Mouse (Mus musculus) embryonic fibroblast, embryonic 13.5 days (primary cell): ENCODE measurements around the gene Tmigd3. TPM values are rescaled to one million over a fixed set of nuclear protein-coding genes. Genes with fewer than 3 reads are reported as not detected.

ENCODE experiments used
- H3K27ac ChIP-seq: 2 replicates; pipeline ENCODE4 v1.5.1; 2012; ENCODE audit warnings: low read length, control low read depth, inconsistent platforms; ENCODE audit not compliant: insufficient read depth
- H3K4me1 ChIP-seq: 2 replicates; pipeline ENCODE4 v1.6.1; 2011; ENCODE audit warnings: low read length; ENCODE audit not compliant: control insufficient read depth, insufficient read depth
- H3K4me3 ChIP-seq: 2 replicates; pipeline ENCODE4 v1.5.1; 2011; ENCODE audit warnings: mild to moderate bottlenecking, control low read depth, low read length; ENCODE audit not compliant: insufficient read depth
- CTCF ChIP-seq: IDR thresholded peaks from 2 replicates; pipeline ENCODE4 v1.5.1; 2011; ENCODE audit warnings: mild to moderate bottlenecking, control low read depth, low read length, moderate library complexity, borderline replicate concordance; ENCODE audit not compliant: insufficient read depth
- POLR2A ChIP-seq: IDR thresholded peaks from 2 replicates; pipeline ENCODE4 v1.6.1; 2011; ENCODE audit warnings: low read depth, mild to moderate bottlenecking, control low read depth, low read length, moderate library complexity
- polyA plus RNA-seq: library from polyadenylated mRNA; stranded (reverse); fragments of >200 nt; gene quantifications from 2 replicates; pipeline ENCODE4 v1.2.4, GENCODE M21; 2011; ENCODE audit warnings: low read depth; ENCODE audit not compliant: missing spikeins, insufficient read length

Gene Tmigd3
- polyA plus RNA-seq: not detected in 2 replicates

GRCm38 (mm10) chr3:105870558-105870957, at the start of gene Tmigd3, which contains the start of gene Adora3:
Tmigd3 (plus strand) TSS chr3:105870903.
Adora3 (plus strand) TSS chr3:105870858.
- Histone ChIP-seq H3K4me1 (peaks cover 3% of the 10 kb centered on the region; the same call in 1 of the 2 replicates), H3K27ac (no peak within 1 kb of the TSS), H3K4me3 (no peak within 1 kb of the TSS)
- no peak for TF ChIP-seq CTCF
- TF ChIP-seq POLR2A: no peak

DNA sequence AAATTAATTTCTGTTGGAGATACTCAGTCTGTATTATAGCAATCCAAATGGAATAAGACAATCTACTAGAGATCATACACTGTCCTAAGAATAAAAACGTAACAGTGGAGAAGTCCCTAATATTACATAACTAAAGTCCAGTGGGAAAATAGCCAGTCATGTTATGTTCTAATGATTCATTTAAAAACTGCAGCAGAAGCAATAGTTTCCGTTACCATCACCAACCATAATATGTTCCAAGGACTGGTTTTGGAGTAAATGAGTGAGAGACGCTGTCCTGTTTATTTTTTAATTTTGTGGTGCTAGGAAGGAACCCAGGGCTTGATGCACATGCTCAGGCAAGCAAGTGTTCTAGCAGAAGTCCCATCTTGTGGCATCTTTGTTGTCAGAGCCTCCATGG, 49.2 kb upstream of the Tmigd3 start:
- Histone ChIP-seq H3K4me1 (peaks cover 8% of the 10 kb centered on the region; the same call in 1 of the 2 replicates), H3K27ac (no peak overlapping the region), H3K4me3 (no peak overlapping the region)
- no peak for TF ChIP-seq POLR2A
- no peak for TF ChIP-seq CTCF

DNA sequence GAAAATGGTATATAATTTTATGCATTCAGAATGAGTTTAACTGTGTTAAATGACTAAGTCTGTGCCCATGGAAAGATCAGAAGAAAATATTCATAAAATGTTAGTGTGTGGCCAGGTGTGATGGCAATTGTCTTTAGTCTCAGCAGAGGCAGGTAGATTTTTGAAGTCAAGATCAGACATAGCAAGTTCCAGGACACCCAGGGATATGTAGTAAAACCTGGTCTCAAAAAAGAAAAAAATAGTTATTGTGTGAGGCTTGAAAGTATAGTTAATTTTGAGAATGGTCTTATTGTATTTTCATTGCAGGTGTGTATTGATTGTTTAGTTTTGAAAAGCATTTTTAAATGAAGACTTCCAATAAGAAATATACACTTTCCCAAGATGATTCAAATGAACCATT, 47.1 kb upstream of the Tmigd3 start:
- H3K27ac ChIP-seq: no peak overlapping the region
- TF ChIP-seq CTCF (no peak), POLR2A (no peak)
- H3K4me3 ChIP-seq: no peak overlapping the region
- peaks cover 8% of the 10 kb centered on the region; the same call in 1 of the 2 replicates for H3K4me1 ChIP-seq

GRCm38 (mm10) chr3:105824103-105824502, 46.6 kb upstream of the Tmigd3 start:
- no peak overlapping the region for H3K4me3 ChIP-seq
- no peak overlapping the region for H3K27ac ChIP-seq
- TF ChIP-seq POLR2A: no peak
- TF ChIP-seq CTCF: no peak
- H3K4me1 ChIP-seq: peaks cover 8% of the 10 kb centered on the region; the same call in 1 of the 2 replicates

- H3K4me1 ChIP-seq: peaks cover 8% of the 10 kb centered on the region; the same call in 1 of the 2 replicates
- TF ChIP-seq POLR2A (no peak), CTCF (no peak)
- H3K27ac ChIP-seq: peak overlapping the region; percentile 43; the same call in 1 of the 2 replicates
- H3K4me3 ChIP-seq: no peak overlapping the region
These were observed 46.0 kb upstream of the Tmigd3 start for GRCm38 (mm10) chr3:105824704-105825103.

DNA sequence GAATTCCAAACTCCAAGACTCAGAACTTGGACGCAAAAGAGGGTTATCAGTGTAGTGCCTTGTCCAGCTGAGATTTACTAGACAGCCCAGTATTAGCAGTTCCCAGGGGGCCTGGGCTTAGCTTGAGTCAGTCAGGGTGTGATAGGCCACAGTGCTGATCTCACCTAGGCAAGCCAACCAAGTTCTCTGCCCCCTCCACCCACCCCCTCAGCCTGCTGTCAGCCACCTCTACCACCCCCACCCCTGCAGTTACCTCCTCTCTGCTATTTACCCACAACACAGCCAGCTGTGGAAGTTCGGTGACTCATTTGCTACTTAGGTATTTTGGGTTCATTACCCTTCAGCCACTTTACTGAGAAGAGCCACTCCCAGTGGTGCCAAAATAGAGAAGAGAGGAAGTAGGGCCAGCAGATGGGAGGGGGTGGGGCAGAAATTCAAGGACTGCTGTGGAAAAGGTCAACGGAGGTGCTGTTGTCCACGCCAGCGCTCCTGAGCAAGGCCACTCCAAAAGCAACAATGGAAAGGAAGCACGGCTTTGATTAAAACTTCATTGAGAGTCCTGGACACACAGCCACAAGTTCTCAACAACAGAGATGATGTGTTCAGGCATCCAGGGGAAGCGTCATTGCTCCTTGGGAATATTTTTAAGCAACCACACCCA, 45.1 kb upstream of the Tmigd3 start:
- Histone ChIP-seq H3K4me1 (peaks cover 8% of the 10 kb centered on the region; the same call in 1 of the 2 replicates), H3K4me3 (no peak overlapping the region)

GRCm38 (mm10) chr3:105831584-105831983, 39.1 kb upstream of the Tmigd3 start:
- H3K4me3 ChIP-seq: no peak overlapping the region
- TF ChIP-seq CTCF (no peak), POLR2A (no peak)
- H3K4me1 ChIP-seq: no peaks in the 10 kb centered on the region

More for the DNA sequence above, 45.1 kb upstream of the Tmigd3 start:
- H3K27ac ChIP-seq: no peak overlapping the region
- TF ChIP-seq CTCF (no peak), POLR2A (no peak)

DNA sequence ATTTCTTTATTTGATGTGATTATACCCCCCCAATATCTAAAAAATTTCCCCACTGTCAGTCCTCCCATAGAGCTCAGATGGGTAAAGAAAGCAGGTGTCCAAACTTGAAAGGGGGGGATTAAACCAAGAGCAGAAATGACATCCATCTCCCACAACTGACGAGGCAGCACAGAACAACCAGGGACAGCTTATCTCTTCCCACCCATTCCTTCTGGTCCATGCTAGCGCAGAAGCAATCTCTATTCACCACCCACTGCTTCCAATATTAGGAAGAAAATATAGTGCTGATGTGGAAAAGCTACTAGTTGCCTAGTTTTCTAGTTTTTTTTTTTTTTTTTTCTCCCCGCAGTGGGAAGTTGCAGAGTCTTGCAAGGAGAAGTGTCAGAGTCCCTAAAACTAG, 34.8 kb upstream of the Tmigd3 start:
- Histone ChIP-seq H3K4me1 (no peaks in the 10 kb centered on the region), H3K4me3 (no peak overlapping the region), H3K27ac (no peak overlapping the region)
- no peak for TF ChIP-seq CTCF
- TF ChIP-seq POLR2A: no peak

More at GRCm38 (mm10) chr3:105831584-105831983, 39.1 kb upstream of the Tmigd3 start:
- no peak overlapping the region for H3K27ac ChIP-seq

DNA sequence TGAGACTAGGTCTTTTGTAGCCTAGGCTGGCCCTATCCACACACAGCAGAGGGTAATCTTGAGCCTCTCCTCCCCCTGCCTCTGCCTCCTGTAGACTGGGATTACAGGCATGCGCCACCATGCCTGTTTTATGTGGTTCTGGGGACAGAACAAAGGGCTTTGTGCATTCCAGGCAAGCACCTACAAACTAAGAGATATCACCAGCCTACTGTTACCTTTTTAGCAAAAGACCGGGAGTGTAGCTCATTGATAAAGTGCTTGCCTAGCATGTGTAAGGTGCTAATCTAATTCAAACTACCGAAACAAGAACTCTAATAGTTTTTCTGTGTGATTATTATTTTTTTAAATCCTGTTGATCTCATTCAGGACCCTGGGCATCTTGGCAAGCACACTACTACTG, 33.8 kb upstream of the Tmigd3 start:
- TF ChIP-seq POLR2A: no peak
- no peak for TF ChIP-seq CTCF
- H3K27ac ChIP-seq: no peak overlapping the region
- H3K4me3 ChIP-seq: no peak overlapping the region
- H3K4me1 ChIP-seq: no peaks in the 10 kb centered on the region

DNA sequence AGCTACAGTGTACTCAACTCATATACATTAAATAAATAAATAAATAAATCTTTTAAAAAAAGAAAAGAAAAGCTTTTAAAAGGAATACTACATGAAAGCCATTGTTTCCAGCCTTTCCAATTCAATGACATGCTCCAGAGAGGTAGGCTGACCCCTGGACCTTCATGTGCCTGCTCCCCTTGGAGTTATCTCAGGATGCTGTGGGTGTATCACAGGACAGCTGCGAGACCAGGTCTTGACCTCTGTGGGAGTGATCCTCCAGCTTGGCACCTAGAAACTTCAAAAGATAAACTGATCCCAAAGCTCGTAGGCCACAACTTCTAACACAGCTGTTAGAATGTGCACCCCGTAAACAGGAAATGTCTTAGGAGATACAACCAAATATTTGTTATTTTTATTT, 32.0 kb upstream of the Tmigd3 start:
- Histone ChIP-seq H3K4me3 (no peak overlapping the region), H3K4me1 (no peaks in the 10 kb centered on the region), H3K27ac (no peak overlapping the region)
- TF ChIP-seq POLR2A (no peak), CTCF (no peak)

- H3K4me3 ChIP-seq: no peak overlapping the region
- no peak overlapping the region for H3K27ac ChIP-seq
- no peaks in the 10 kb centered on the region for H3K4me1 ChIP-seq
- no peak for TF ChIP-seq POLR2A
- no peak for TF ChIP-seq CTCF
These were observed 30.9 kb upstream of the Tmigd3 start for GRCm38 (mm10) chr3:105839836-105840235.
